Mouse (Mus musculus): ENCODE measurements around the gene Cacna1a. TPM values are rescaled to one million over a fixed set of nuclear protein-coding genes. Genes with fewer than 3 reads are reported as not detected.

Cacna1a gene
- polyA plus RNA-seq, 1 experiment from 2014 or later, result 1.3 TPM

DNA sequence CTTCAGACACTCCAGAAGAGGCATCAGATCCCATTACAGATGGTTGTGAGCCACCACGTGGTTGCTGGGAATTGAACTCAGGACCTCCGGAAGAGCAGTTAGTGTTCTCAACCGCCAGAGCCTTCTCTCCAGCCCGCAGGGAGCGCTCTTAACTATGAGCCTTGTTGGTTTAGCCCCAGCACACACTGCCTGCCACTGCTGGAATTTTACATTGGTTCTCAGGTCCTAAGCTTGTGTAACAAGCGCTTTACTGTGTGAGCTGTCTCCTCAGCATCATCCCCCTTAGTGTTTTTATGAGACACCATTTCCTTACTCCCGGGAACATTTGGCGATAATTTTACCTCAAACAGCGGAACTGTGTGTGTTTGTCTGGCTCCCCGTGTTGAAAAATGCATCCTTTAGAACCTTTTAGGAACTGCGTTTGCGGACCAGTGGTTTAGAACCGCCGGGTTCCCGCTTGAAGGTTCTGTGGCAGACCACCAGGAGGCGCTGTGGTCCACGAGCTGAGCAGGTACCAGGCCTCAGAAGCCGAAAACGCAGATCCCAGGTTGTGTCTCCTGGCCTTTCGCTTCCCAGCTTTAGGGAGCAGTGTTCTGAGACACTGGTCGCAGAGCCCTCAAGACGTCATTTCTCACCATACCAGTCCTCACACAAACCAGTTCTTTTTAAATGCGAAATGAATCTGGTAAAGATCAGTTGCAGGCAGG is 24.7 kb upstream of the Cacna1a start:
- DNase-seq (ENCODE audit: low read depth, low spot score), result no peak
- ChIA-PET CTCF (interaction anchor here (1.2 to 2.9 kb wide), 6 partner anchors 9 to 177 kb away, joined by 3 to 7 read pairs (median 4); no protein-coding TSS in a partner anchor), POLR2A (no interaction called here)
- no peak for ATAC-seq
- in situ Hi-C loops (cut with MboI; ENCODE audit: low pct_unique_long_range_greater_than_20kb), result loop anchor here (5.0 to 10.0 kb wide), 4 partner anchors 71 to 451 kb away; no protein-coding TSS in a partner anchor
- TF ChIP-seq CTCF (IDR thresholded peaks at IDR 0.05), result peak; percentile 97
- peaks cover 37% of the 10 kb centered on the region for H3K27me3 ChIP-seq

DNA sequence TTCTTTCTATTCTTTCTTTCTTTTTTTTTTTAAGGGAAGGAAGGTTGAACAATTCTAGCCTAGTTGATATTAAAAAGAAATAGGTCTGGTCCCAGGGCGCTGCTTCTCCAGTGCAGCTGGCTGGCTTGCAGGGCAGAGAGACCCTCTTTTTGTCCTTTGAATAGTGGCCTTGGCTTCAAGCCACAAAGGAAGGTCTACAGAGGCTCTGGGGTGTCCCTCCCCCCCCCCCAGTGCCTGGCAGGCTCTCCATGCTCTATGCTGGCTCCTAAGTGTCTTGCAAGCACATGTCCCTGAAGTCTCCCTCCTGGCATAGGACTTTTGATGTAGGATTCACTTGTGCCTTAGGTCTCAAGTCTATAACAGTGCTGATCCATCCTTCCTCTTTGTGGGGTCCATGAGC is 23.0 kb upstream of the Cacna1a start:
- no peak for TF ChIP-seq CTCF (IDR thresholded peaks at IDR 0.05)
- ChIA-PET CTCF (no interaction called here), POLR2A (no interaction called here)
- no peak for ATAC-seq
- in situ Hi-C loops (cut with MboI; ENCODE audit: low pct_unique_long_range_greater_than_20kb), result loop anchor here (10.0 kb wide), 1 partner anchor 450 kb away; no protein-coding TSS in a partner anchor
- H3K27me3 ChIP-seq, result peaks cover 33% of the 10 kb centered on the region
- no peak for DNase-seq (ENCODE audit: low read depth, low spot score)

DNA sequence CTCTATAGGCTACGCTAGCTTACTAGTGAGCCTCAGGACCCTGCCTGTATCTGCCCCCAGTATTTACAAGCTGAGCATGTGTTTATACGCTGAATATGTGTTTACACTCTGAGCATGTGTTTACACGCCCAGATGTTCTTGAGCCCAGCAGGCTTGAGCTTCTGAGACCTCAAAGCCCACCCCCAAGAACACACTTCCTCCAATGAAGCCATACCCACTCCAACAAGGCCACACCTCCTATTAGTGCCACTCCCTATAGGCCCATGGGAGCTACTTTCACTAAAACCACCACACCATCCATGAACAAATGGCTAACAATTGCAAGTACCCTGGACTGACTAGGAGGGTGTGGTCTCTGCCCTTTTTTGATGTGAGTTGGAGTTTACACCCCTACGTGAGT is 17.3 kb upstream of the Cacna1a start:
- no peak for TF ChIP-seq CTCF (IDR thresholded peaks at IDR 0.05)
- ATAC-seq (no peak), DNase-seq (ENCODE audit: low read depth, low spot score) (no peak)
- in situ Hi-C loops (cut with MboI; ENCODE audit: low pct_unique_long_range_greater_than_20kb), result no loop called here
- CTCF ChIA-PET, result interaction anchor here (0.8 kb wide), 1 partner anchor 11 kb away, joined by 3 read pairs; no protein-coding TSS in a partner anchor
- H3K27me3 ChIP-seq, result peaks cover 27% of the 10 kb centered on the region
- POLR2A ChIA-PET, result interaction anchor here (0.6 kb wide), 1 partner anchor 36 kb away, joined by 3 read pairs; no protein-coding TSS in a partner anchor

DNA sequence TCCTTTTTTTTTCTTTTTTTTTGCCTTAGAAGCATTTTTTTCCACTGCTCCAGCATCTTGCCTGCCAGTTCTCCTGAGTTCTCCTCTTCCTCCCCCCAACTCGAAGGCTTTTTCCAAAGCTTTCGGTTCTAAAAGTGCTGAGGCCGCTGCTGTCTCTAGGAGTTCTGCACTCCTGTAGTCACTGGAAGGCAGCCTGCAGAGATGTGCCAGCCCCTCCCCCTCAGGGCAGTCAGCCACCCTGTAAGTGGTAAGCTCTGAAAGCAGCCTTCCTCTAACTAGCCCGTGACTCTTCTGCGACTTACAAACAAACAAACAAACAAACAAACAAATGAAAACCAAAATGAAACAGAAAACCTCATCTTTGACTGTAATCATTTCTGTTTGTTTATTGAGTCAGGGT is 13.2 kb upstream of the Cacna1a start:
- DNase-seq (ENCODE audit: low read depth, low spot score) (no peak), ATAC-seq (no peak)
- TF ChIP-seq CTCF (IDR thresholded peaks at IDR 0.05), result no peak
- in situ Hi-C loops (cut with MboI; ENCODE audit: low pct_unique_long_range_greater_than_20kb), result no loop called here
- peaks cover 21% of the 10 kb centered on the region for H3K27me3 ChIP-seq
- POLR2A ChIA-PET, result no interaction called here
- CTCF ChIA-PET, result no interaction called here

DNA sequence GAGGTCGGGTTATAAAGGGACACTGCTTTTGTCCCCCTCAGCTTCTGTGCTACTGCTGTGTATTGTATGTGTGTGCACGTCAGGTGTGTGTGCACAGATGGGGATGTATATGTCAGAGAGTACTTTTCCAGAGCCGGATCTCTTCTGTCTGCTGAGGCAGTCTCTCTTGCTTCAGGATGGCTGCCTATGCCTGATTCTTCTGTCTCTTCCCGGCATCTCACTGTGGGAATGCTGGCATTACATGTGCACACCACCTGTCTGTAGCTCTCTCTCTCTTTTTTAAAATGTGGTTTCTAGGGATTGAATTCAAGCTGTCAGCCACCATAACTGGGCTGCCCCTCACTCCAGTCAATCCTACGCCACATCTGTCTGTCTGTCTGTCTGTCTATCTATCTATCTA is 12.4 kb upstream of the Cacna1a start:
- in situ Hi-C loops (cut with MboI; ENCODE audit: low pct_unique_long_range_greater_than_20kb), result no loop called here
- H3K27me3 ChIP-seq, result peaks cover 21% of the 10 kb centered on the region
- ChIA-PET POLR2A (no interaction called here), CTCF (no interaction called here)
- no peak for ATAC-seq
- no peak for DNase-seq (ENCODE audit: low read depth, low spot score)
- TF ChIP-seq CTCF (IDR thresholded peaks at IDR 0.05), result no peak

DNA sequence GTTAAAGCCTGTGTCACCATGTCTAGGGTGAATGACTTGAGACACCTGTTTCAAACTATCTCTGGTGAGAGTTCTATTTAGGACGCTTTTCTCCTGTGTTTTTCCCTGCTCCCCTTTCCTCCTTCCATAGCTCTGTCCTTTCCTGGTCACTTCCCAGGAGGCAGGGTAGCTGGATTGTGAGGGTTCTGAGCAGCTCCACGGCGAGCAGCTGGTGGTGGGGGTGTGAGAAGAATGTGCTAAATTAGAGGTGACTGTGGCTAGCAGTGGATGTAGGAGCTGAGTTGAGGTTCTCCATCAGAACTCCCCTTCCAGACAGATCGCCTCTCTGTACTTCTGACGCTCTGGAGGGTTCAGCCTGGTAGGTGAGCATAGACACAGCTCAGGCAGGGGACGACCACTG is 11.7 kb upstream of the Cacna1a start:
- peaks cover 21% of the 10 kb centered on the region for H3K27me3 ChIP-seq
- ChIA-PET POLR2A (no interaction called here), CTCF (no interaction called here)
- TF ChIP-seq CTCF (IDR thresholded peaks at IDR 0.05), result no peak
- no peak for DNase-seq (ENCODE audit: low read depth, low spot score)
- no peak for ATAC-seq
- in situ Hi-C loops (cut with MboI; ENCODE audit: low pct_unique_long_range_greater_than_20kb), result no loop called here

DNA sequence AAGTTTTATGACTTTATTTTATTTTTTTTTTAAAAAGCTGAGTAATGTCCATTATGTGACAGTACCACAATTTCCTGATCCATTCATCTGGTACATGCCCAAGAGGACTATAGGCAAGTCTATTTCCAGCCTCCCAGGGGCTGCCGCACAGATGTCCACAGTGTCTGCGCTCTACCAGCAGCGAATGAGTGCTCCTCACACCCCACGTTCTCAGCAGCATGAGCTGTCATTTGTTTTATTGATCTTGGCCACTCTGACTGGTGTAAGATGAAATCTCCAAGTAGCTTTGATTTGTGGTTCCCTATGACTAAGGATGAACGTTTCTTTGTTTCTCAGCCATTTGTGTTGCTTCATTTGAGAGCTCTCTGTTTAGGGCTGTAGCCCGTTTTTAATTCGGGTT is 6.6 kb upstream of the Cacna1a start:
- ATAC-seq (no peak), DNase-seq (ENCODE audit: low read depth, low spot score) (no peak)
- CTCF ChIA-PET, result interaction anchor here (0.7 to 1.4 kb wide), 3 partner anchors 10 to 27 kb away, joined by 3 read pairs; no protein-coding TSS in a partner anchor
- in situ Hi-C loops (cut with MboI; ENCODE audit: low pct_unique_long_range_greater_than_20kb), result no loop called here
- POLR2A ChIA-PET, result no interaction called here
- TF ChIP-seq CTCF (IDR thresholded peaks at IDR 0.05), result no peak
- peaks cover 14% of the 10 kb centered on the region for H3K27me3 ChIP-seq

DNA sequence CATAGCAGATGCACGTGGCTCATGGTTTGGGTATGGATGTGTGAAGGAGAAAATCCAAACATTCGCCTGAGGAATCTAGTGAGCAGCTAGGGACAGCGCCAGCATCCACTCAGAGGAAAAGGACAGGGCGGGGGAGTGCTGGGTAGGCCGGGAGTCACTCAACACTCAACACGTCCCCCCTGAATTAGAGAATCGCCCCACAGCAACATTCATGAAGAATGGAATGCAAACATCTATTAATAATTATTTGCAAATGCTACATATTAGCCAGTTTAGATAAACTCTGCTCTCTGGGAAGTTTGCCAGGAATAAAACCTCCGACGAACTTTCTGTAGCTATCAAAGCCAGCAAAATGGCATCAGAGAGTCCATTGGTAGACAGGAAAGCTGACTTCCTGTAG is 533 bp downstream of the Cacna1a start:
- TF ChIP-seq CTCF (IDR thresholded peaks at IDR 0.05), result no peak
- no peak for ATAC-seq
- DNase-seq (ENCODE audit: low read depth, low spot score), result no peak
- in situ Hi-C loops (cut with MboI; ENCODE audit: low pct_unique_long_range_greater_than_20kb), result no loop called here
- ChIA-PET CTCF (interaction anchor here (1.4 kb wide), 1 partner anchor 25 kb away, joined by 3 read pairs; no protein-coding TSS in a partner anchor), POLR2A (no interaction called here)
- no peaks in the 10 kb centered on the region for H3K27me3 ChIP-seq

DNA sequence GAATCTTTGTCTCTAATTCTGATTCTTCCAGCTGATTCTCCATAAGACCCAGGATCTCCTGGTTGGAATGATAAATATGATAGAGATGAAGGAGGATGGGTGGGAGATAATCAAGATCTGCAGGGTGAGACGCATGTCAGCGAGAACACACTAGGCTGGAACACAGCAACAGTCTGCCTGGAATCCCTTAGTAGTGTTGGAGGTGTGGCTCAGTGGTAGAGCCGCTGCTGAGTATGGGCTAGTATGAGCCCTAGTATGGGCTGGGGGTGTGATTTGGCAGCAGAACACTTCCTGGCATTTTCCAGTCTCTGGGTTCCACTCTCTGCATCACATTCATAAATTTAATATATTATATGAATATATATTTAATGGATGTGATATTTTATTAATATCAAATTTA is 933 bp downstream of the Cacna1a start:
- TF ChIP-seq CTCF (IDR thresholded peaks at IDR 0.05), result no peak
- in situ Hi-C loops (cut with MboI; ENCODE audit: low pct_unique_long_range_greater_than_20kb), result no loop called here
- no peak for ATAC-seq

DNA sequence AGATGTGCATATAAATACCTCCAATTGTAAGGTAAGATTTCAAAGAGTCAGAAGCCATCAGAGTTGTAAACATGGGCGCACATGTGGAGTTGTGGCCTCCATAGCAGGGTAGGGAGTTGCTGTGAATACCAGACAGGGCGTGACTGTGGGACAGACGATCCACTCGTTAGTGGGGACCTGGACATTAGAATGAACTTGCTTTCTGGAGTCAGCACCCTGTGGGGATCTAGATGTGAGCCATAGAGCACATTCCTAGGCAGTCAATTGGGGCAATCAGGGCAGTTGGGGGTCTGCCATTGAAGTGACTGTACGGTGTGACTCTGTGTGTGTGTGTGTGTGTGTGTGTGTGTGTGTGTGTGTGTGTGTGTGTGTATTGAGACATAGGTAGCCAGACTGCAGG is 3.4 kb downstream of the Cacna1a start:
- DNase-seq (ENCODE audit: low read depth, low spot score) (no peak), ATAC-seq (no peak)
- TF ChIP-seq CTCF (IDR thresholded peaks at IDR 0.05), result no peak
- ChIA-PET POLR2A (no interaction called here), CTCF (interaction anchor here (1.1 kb wide), 1 partner anchor 10 kb away, joined by 3 read pairs; no protein-coding TSS in a partner anchor)
- in situ Hi-C loops (cut with MboI; ENCODE audit: low pct_unique_long_range_greater_than_20kb), result no loop called here
- H3K27me3 ChIP-seq, result no peaks in the 10 kb centered on the region

More for the DNA sequence above, 933 bp downstream of the Cacna1a start:
- DNase-seq (ENCODE audit: low read depth, low spot score), result no peak
- POLR2A ChIA-PET, result no interaction called here
- H3K27me3 ChIP-seq, result no peaks in the 10 kb centered on the region
- CTCF ChIA-PET, result interaction anchor here (1.4 kb wide), 1 partner anchor 26 kb away, joined by 3 read pairs; no protein-coding TSS in a partner anchor

DNA sequence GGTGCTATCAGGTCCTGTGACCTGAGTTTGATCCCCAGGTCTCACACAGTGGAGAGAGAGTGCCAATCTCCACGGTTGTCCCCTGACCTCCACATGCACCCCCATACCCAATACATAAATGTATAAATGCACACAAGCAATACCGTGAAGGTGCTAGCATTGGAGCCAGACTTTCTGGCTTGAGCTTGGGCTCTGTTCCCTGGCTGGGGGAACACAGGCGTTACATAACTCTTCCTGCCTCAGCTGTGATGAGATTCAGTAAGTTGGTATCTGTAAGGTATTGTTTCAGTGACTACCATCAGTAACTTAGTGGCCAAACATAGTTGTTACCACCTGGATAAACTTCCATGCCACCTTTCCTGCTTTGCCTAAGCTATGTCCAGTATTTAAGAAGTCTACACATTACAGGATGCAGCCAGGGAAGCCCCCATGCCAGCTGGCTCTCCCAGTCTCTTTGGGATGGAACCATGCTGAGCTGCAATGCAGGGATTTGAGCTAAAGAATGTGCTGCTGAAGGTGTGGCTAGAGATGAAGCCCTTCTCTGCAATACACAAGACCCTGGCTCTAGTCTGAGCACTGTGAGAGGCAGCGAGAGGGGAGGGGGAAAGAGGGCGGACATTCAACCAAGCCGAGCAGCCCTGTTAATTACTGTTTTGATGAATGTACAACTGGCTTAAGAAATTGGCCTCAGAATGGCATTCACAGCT is 7.7 kb downstream of the Cacna1a start:
- ChIA-PET CTCF (interaction anchor here (0.9 to 1.3 kb wide), 2 partner anchors 13 to 32 kb away, joined by 3 read pairs; no protein-coding TSS in a partner anchor), POLR2A (interaction anchor here (1.1 kb wide), 1 partner anchor 159 kb away, joined by 3 read pairs; no protein-coding TSS in a partner anchor)
- ATAC-seq, result no peak
- no peak for TF ChIP-seq CTCF (IDR thresholded peaks at IDR 0.05)
- peaks cover 4% of the 10 kb centered on the region for H3K27me3 ChIP-seq
- in situ Hi-C loops (cut with MboI; ENCODE audit: low pct_unique_long_range_greater_than_20kb), result no loop called here
- DNase-seq (ENCODE audit: low read depth, low spot score), result no peak
